Mouse (Mus musculus) lung, postnatal 0 days (tissue): Measurements from ENCODE around the gene Fnbp1.

Experiments
- CTCF ChIP-seq: IDR thresholded peaks from 2 replicates; pipeline ENCODE4 v1.5.1; 2016; ENCODE audit warnings: antibody characterized with exemption, mild to moderate bottlenecking
- EP300 ChIP-seq: IDR thresholded peaks from 2 replicates; pipeline ENCODE4 v1.6.1; 2016; ENCODE audit warnings: antibody characterized with exemption, mild to moderate bottlenecking, control low read depth

DNA sequence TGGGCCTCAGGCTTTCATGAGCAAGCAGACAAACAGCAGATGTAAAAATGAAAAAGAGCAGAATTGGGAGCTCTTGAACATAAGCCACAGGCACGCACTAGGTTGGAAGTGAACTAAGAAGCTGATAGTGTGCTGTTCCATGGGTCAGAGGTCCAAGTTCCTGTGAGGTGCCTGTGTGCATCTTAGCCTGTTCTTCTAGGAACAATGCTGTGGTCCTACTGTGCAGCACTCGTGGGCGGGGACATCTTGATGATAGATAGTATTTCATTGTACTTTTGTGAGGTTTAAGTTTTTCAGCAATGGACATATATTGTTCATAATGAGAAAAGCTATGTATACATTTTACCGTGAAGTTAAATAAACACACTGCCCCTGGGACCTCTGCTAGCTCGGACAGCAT is 134.6 kb downstream of the Fnbp1 start:
- TF ChIP-seq CTCF (no peak), EP300 (no peak)
